Mouse (Mus musculus): ENCODE measurements around the gene Uvrag.

- no peak for TF ChIP-seq CTCF (IDR thresholded peaks at IDR 0.05; ENCODE audit: borderline replicate concordance, extremely low read depth, insufficient read depth, insufficient read length)
- TF ChIP-seq POLR2A (IDR thresholded peaks at IDR 0.05; ENCODE audit: borderline replicate concordance, extremely low read depth, insufficient read depth, insufficient read length, poor library complexity, severe bottlenecking) = no peak
These were observed 2.3 kb upstream of the Uvrag start for GRCm38 (mm10) chr7:99143244-99143643.

Measured in brain, embryonic 14.5 days (tissue).